Mouse (Mus musculus): ENCODE data around the gene Armh3. TPM values are rescaled to one million over a fixed set of nuclear protein-coding genes. Genes with fewer than 3 reads are reported as not detected.

Armh3 gene
- polyA plus RNA-seq, 1 experiment: 5.6 TPM

GRCm38 (mm10) chr19:45926342-45926741 is 71.9 kb downstream of the Armh3 start:
- DNase-seq (ENCODE audit: low read depth in 1 of 2, low spot score in 2 of 2): no peak
- Histone ChIP-seq H3K36me3 (ENCODE audit: control insufficient read depth, insufficient read depth, low read length) (peaks cover 5% of the 10 kb centered on the region), H3K4me3 (ENCODE audit: extremely low read depth, insufficient read depth, insufficient read length) (no peak overlapping the region), H3K4me1 (ENCODE audit: control insufficient read depth, insufficient read depth, insufficient read length) (no peaks in the 10 kb centered on the region), H3K27ac (ENCODE audit: insufficient read depth, low read length) (no peak overlapping the region), H3K27me3 (ENCODE audit: control insufficient read depth, insufficient read depth, low read length) (no peaks in the 10 kb centered on the region)
- TF ChIP-seq CTCF (IDR thresholded peaks at IDR 0.05; ENCODE audit: extremely low read depth, insufficient read depth, insufficient read length, insufficient replicate concordance): no peak
- 95% methylated on average over 8 of the region's 8 CpGs for WGBS

- H3K27ac ChIP-seq (ENCODE audit: insufficient read depth, low read length): no peak overlapping the region
- peaks cover 6% of the 10 kb centered on the region for H3K36me3 ChIP-seq (ENCODE audit: control insufficient read depth, insufficient read depth, low read length)
- H3K4me3 ChIP-seq (ENCODE audit: extremely low read depth, insufficient read depth, insufficient read length): no peak overlapping the region
- TF ChIP-seq CTCF (IDR thresholded peaks at IDR 0.05; ENCODE audit: extremely low read depth, insufficient read depth, insufficient read length, insufficient replicate concordance): no peak
- no peak for TF ChIP-seq POLR2A (IDR thresholded peaks at IDR 0.05; ENCODE audit: low read depth, low read length)
- 89% methylated on average over 9 of the region's 9 CpGs for WGBS
- no peaks in the 10 kb centered on the region for H3K27me3 ChIP-seq (ENCODE audit: control insufficient read depth, insufficient read depth, low read length)
- no peak for DNase-seq (ENCODE audit: low read depth in 1 of 2, low spot score in 2 of 2)
- H3K4me1 ChIP-seq (ENCODE audit: control insufficient read depth, insufficient read depth, insufficient read length): no peaks in the 10 kb centered on the region
Measured at GRCm38 (mm10) chr19:45920299-45921090, 77.8 kb downstream of the Armh3 start.

GRCm38 (mm10) chr19:45918406-45918805 is 79.9 kb downstream of the Armh3 start:
- TF ChIP-seq CTCF (IDR thresholded peaks at IDR 0.05; ENCODE audit: extremely low read depth, insufficient read depth, insufficient read length, insufficient replicate concordance): no peak
- TF ChIP-seq POLR2A (IDR thresholded peaks at IDR 0.05; ENCODE audit: low read depth, low read length): no peak
- Histone ChIP-seq H3K27me3 (ENCODE audit: control insufficient read depth, insufficient read depth, low read length) (no peaks in the 10 kb centered on the region), H3K4me3 (ENCODE audit: extremely low read depth, insufficient read depth, insufficient read length) (no peak overlapping the region), H3K4me1 (ENCODE audit: control insufficient read depth, insufficient read depth, insufficient read length) (no peaks in the 10 kb centered on the region), H3K36me3 (ENCODE audit: control insufficient read depth, insufficient read depth, low read length) (peaks cover 9% of the 10 kb centered on the region), H3K27ac (ENCODE audit: insufficient read depth, low read length) (no peak overlapping the region)
- 93% methylated on average over 6 of the region's 6 CpGs for WGBS
- DNase-seq (ENCODE audit: low read depth in 1 of 2, low spot score in 2 of 2): no peak

- H3K27ac ChIP-seq (ENCODE audit: insufficient read depth, low read length): no peak overlapping the region
- H3K36me3 ChIP-seq (ENCODE audit: control insufficient read depth, insufficient read depth, low read length): peaks cover 9% of the 10 kb centered on the region
- no peaks in the 10 kb centered on the region for H3K4me1 ChIP-seq (ENCODE audit: control insufficient read depth, insufficient read depth, insufficient read length)
- H3K27me3 ChIP-seq (ENCODE audit: control insufficient read depth, insufficient read depth, low read length): no peaks in the 10 kb centered on the region
- no peak for TF ChIP-seq POLR2A (IDR thresholded peaks at IDR 0.05; ENCODE audit: low read depth, low read length)
- TF ChIP-seq CTCF (IDR thresholded peaks at IDR 0.05; ENCODE audit: extremely low read depth, insufficient read depth, insufficient read length, insufficient replicate concordance): no peak
- no peak for DNase-seq (ENCODE audit: low read depth in 1 of 2, low spot score in 2 of 2)
- WGBS: 90% methylated on average over 3 of the region's 3 CpGs
- H3K4me3 ChIP-seq (ENCODE audit: extremely low read depth, insufficient read depth, insufficient read length): no peak overlapping the region
Measured at GRCm38 (mm10) chr19:45917856-45918255, 80.4 kb downstream of the Armh3 start.

GRCm38 (mm10) chr19:45916461-45916860 is 81.8 kb downstream of the Armh3 start:
- Histone ChIP-seq H3K27ac (ENCODE audit: insufficient read depth, low read length) (no peak overlapping the region), H3K36me3 (ENCODE audit: control insufficient read depth, insufficient read depth, low read length) (peaks cover 6% of the 10 kb centered on the region; the same call in 1 of the 2 replicates), H3K4me1 (ENCODE audit: control insufficient read depth, insufficient read depth, insufficient read length) (no peaks in the 10 kb centered on the region), H3K4me3 (ENCODE audit: extremely low read depth, insufficient read depth, insufficient read length) (no peak overlapping the region), H3K27me3 (ENCODE audit: control insufficient read depth, insufficient read depth, low read length) (no peaks in the 10 kb centered on the region)
- TF ChIP-seq POLR2A (IDR thresholded peaks at IDR 0.05; ENCODE audit: low read depth, low read length): no peak
- TF ChIP-seq CTCF (IDR thresholded peaks at IDR 0.05; ENCODE audit: extremely low read depth, insufficient read depth, insufficient read length, insufficient replicate concordance): no peak
- DNase-seq (ENCODE audit: low read depth in 1 of 2, low spot score in 2 of 2): no peak
- WGBS: 91% methylated on average over 4 of the region's 4 CpGs

- no peak overlapping the region for H3K27ac ChIP-seq (ENCODE audit: insufficient read depth, low read length)
- no peak for TF ChIP-seq POLR2A (IDR thresholded peaks at IDR 0.05; ENCODE audit: low read depth, low read length)
- no peak for TF ChIP-seq CTCF (IDR thresholded peaks at IDR 0.05; ENCODE audit: extremely low read depth, insufficient read depth, insufficient read length, insufficient replicate concordance)
- 96% methylated on average over 3 of the region's 3 CpGs for WGBS
- H3K36me3 ChIP-seq (ENCODE audit: control insufficient read depth, insufficient read depth, low read length): peaks cover 6% of the 10 kb centered on the region; the same call in 1 of the 2 replicates
- no peaks in the 10 kb centered on the region for H3K27me3 ChIP-seq (ENCODE audit: control insufficient read depth, insufficient read depth, low read length)
- DNase-seq (ENCODE audit: low read depth in 1 of 2, low spot score in 2 of 2): no peak
- H3K4me1 ChIP-seq (ENCODE audit: control insufficient read depth, insufficient read depth, insufficient read length): no peaks in the 10 kb centered on the region
- H3K4me3 ChIP-seq (ENCODE audit: extremely low read depth, insufficient read depth, insufficient read length): no peak overlapping the region
Measured at GRCm38 (mm10) chr19:45916026-45916425, 82.3 kb downstream of the Armh3 start.

- Histone ChIP-seq H3K4me1 (ENCODE audit: control insufficient read depth, insufficient read depth, insufficient read length) (no peaks in the 10 kb centered on the region), H3K27ac (ENCODE audit: insufficient read depth, low read length) (no peak overlapping the region), H3K4me3 (ENCODE audit: extremely low read depth, insufficient read depth, insufficient read length) (no peak overlapping the region), H3K27me3 (ENCODE audit: control insufficient read depth, insufficient read depth, low read length) (no peaks in the 10 kb centered on the region), H3K36me3 (ENCODE audit: control insufficient read depth, insufficient read depth, low read length) (peaks cover 3% of the 10 kb centered on the region; the same call in 1 of the 2 replicates)
- DNase-seq (ENCODE audit: low read depth in 1 of 2, low spot score in 2 of 2): no peak
- WGBS: 84% methylated on average over 5 of the region's 5 CpGs
- TF ChIP-seq CTCF (IDR thresholded peaks at IDR 0.05; ENCODE audit: extremely low read depth, insufficient read depth, insufficient read length, insufficient replicate concordance) (no peak), POLR2A (IDR thresholded peaks at IDR 0.05; ENCODE audit: low read depth, low read length) (no peak)
Measured at GRCm38 (mm10) chr19:45913036-45913435, 85.3 kb downstream of the Armh3 start.
